Mouse (Mus musculus): ENCODE results near the gene Iqsec1.

The Iqsec1 gene

DNA sequence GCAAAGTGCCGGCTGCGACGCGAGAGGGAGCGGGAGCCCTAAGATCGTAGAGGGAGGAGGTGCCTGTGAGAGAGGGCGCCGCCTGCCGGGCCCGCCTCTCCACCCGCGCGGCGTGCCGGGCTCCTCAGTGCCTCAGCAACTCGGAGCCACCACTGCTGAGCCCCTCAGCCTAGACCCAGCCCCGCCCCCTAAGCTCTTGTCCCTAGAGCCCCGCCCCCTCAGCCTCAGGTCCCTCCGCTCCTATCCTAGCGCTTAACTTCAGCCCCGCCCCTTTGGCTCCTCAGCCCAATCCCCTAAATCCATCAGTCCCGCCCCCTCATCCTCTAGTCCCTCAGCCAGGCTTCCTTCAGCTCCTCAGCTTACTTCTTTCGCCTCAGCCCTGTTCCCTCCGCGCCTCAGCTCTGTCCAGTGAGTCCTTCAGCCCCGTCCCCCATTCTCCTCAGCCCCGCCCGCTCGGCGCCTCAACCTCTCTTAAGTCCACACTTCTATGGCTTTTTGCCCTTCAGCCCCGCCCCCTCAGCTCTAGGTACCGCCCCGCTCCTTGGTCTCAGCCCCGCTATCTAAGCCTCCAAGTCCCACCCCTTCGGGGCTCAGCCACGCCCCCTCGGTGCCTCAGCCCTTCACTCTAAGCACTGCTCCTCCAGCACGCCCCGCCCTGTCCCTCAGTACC, at the start of gene Iqsec1:
Iqsec1 (minus strand) TSS at position 38 of the 670 bp plus-strand sequence.
- peak; percentile 85 for DNase-seq

DNA sequence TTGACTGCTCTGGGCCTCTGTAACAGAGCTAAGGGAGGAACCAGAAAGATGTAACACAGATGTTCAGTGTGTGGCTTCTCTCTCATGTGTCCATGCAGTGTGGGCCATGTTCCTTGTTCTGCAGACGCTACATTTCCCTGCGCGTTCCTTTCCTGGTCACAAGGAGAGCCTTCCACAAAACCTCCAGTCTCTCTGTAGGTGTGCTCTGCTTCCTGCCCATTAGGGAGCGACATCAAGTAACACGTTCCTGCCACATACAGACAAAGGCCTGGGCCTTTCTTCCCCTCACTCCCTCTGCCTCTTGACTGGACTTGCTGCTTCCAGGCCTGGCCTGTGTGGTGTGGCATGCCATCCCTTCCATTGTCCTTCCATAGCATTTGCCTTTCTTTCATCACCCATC, 39.8 kb upstream of the Iqsec1 start:
- no peak for DNase-seq

DNA sequence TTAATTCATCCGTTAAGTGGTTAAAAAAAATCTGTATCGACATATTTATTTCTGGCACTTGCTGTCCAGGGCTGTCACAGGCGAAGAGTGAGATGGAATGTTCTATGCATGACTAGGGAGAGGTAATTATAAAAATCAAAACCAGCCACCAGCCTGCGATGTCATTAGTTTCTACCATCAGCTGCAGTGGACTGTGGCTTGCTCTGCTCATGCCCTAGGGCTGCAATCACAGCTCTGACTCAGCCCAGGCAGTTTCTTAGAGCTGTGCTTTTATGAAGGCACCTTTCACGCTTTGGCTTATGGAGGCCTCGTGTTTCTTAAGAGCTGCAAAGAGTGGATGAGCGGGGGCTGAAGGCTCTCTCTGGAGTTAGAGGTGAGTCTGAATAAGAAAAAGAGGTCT, 32.3 kb upstream of the Iqsec1 start:
- peak; percentile 33 for DNase-seq

DNA sequence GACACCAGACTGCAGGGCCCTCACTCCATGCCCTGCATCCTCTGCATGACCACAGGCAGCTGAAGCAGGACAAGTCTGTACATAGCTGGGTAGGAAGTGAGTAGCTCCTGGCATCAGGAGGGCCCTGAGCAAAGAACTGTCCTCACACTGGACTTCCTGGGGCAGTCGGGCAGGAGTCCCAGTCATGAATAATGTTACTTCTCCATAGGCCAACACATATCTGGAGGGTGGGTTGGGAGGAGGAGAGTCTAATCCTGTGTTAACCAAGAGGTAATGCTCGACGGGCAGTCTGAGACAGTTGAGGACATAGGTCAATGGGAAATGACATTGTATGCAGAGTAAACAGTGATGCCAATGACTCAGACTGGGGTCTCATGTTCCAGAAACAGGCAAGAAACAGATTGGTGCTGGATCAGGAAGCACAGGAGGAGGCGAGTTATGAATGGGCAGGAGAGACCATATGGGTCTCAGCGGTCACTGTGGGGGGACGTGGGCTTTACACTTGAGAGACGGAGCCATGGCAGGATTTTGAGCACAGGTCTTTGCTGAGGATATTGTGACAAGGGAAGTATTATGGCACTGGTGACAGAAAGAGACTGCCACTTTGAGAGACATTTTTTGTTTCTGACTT, 28.2 kb upstream of the Iqsec1 start:
- no peak for DNase-seq

DNA sequence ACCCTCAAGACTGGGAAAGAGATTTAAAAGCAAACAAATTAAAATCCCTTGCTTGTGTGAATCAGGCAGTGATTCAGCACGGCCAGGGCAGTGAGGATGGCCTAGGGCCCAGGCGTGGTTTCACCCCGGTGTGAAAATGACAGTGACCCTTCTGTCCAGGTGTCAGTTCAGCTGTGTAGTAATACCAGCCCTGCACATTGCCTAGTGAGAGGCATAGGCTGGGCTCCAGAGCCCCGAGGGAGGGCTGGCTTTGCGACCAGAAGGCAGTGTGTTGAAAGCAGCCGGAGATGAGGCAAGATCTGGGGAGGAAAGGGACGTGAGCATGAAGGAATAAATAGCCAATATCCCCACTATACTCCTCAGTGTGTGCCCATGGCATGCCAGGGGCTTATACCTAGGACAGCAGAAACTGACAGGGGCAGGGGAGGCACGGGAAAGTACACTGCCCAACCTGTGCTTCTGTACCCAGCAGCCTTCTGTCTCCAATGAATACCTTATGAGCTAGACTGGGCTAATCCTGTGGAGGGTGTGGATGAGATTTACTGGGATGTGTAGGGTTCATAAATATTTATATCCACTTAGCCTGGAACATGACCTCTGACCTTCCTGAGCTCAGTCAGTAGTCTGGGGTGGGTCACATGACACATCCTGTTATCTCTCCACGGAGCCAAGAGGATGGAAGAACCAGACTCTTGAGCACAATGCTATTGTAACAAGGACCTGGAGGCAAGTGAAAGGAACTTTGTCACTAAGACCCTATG, 25.9 kb upstream of the Iqsec1 start:
- DNase-seq, result no peak

DNA sequence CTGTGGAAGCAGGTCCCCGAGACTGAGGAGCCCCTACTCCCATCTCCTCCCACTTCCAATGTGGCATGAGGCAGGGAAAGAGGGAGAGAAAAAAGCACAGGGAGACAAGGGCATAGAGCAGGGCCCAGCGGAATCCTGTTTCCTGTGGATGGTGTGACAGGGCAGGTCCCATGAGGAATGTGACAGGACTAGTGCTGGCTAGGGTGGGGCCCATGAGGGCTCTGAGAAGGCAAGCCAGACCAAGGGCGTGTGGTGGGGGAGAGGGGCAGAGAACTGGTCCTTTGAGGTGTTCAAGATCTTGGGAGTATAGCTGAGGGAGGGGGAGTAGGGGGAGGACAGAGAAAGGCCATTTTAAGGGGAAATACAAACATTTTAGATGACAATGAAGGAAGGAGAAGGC, 24.0 kb upstream of the Iqsec1 start:
- no peak for DNase-seq

DNA sequence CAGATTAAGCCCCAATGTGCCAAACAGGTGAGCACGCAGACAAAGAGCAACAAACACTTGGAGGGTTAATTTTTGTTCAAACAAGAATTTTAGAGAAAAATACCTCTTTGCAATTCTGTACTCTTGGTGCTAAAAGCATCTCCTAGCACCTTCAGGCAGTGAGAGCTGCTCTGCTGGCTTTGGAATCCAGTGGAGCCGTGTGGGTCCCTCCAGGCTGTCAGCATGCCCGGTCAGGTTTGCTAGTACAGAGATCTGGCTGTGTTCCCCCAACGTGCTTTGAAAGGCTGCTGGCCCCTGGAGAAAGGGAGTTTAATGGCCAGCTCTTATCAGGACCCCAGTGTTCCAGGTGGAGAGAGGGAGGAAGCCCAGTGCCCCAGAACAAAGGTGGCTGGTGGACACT, 23.1 kb upstream of the Iqsec1 start:
- no peak for DNase-seq

DNA sequence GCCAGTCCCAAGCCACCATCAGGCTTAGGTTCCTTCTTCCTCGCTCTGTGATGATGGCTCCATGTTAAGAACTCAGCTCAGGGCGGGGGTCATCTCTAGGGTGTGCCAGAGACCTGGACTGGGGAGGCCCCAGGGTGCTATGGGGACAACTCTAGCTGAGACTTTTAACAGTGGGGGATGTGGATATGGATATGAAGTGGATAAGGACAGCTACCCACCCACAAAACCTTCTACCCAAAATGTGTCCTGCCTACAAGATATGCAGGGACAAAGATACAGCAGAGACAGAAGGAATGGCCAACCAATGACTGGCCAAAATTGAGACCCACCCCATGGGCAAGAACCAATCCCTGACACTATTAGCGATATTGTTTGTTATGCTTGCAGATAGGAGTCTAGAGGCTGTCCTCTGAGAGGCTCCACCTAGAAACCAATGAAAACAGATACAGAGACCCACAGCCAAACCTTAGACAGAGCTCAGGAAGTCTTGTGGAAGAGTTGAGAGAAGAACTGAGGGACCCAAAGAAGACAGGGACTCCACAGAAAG, 19.9 kb upstream of the Iqsec1 start:
- DNase-seq, result no peak

DNA sequence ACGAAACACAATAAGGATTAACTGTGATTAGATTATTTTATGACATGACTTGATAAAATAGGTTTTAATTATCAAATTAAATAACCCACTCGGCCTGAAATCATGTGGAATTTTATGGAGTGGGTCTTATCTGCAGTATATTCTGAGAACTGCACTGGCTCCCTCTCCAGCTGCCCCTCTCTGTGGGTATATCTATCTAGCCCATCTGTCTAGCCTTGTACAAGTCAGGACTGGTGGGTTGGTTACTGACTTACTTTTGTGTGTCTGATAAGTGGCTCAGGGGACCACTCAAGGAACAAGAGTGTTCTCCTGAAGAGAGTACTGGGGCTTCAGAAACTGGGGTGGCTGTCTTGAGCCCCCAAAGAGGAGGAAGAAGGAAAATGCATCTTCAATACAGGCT, 18.7 kb upstream of the Iqsec1 start:
- DNase-seq, result no peak

DNA sequence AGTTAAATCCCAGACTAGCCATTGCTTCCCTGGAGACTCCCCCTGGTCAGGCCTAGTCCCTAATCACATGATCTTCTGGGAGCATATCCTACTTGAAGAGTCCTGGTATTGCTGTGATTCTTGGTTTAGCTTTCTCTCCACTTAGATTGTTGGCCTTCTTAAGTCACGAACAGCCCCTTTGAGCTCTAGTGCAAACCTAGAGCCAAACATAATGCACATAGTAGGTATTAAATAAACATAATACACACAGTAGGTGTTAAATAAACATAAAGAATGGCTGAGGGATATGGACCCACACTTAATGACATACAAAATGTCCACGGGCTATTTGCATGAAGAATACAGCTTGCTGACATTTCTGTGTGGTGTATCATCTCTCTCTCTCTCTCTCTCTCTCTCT, 15.7 kb upstream of the Iqsec1 start:
- DNase-seq, result no peak

DNA sequence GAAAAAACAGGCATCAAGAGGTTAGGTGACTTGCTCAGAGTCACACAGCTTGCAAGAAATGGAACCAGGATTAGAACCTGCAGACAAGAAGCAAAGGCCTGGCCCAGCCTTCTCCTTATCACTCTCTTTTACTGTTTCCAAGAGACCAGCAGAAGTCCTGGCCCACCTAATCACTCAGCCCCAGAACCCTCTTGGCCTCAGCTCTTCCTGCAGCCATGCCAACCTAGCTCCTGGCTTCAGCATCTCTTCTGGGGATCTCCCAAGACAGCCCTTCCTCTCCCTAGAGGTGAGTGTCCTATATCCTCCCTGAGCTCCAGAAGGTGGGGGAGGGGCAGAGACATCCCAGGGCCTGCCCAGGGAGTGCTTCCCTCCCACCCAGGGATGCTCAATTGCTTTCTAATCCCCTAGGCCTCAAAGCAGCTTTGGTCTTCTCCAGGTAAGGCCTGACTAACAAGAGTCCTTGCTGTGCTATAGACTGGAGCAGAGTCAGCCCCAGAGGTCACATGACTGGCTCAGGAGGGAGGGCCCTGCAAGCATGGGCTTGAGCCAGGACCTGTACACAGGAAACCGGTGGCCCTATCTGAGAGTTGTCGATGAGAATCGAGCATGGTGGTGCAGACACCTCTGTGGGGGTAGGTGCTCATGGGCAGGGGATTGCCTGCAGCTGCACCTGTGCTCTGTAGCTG, 15.0 kb upstream of the Iqsec1 start:
- DNase-seq, result no peak

DNA sequence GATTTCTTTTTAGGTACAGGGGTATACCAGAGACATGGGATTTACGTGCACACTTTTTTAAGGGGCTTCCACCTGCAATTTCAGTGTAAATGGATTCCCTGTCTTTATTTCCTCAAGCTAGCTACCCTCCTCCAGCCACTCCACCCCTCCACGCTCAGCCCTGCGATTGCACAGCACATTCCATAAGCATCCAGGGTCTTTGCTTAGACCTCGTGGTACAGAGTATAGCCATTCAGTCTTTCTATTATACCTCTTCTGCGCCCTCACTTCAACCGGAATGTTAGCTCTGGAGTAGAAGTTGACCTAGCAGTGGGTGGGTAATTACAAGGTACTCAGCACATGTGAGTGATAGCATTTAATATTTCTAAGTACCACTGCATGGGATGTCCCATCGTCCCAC, 13.1 kb upstream of the Iqsec1 start:
- no peak for DNase-seq

DNA sequence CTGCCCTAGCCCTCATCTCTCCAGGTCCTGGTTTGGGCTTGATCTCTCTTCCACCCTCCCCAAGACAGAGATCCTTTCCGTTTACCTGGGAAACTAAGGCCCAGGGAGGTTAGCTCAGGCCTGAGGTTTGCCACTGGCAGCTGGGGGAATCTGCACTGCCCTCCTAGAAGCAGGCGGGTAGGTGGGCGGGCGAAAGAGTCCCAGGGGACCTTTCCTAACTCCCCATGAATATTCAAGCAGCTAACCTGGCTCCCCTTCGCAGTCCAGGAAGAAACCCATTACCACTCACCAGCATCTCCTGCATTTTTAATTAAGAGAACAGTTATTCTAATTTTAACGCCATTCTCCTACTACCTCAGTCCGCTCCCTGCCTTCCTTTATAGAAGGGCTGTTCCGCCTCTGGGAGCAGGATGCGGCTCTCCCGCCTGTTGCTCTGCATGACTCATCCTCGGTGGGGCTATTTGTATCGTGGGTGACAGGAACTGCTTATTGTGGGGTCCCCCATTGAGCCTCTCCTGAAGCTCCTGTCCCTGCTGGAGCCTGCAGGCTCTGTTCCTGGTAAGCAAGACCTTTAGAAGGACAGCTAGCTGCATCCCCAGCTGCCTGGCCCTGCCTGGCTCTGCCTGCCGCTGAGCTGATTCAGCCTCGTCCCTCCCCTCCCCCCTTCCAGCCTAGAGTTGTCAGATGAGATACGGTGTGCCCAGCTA, 12.5 kb upstream of the Iqsec1 start:
- no peak for DNase-seq

DNA sequence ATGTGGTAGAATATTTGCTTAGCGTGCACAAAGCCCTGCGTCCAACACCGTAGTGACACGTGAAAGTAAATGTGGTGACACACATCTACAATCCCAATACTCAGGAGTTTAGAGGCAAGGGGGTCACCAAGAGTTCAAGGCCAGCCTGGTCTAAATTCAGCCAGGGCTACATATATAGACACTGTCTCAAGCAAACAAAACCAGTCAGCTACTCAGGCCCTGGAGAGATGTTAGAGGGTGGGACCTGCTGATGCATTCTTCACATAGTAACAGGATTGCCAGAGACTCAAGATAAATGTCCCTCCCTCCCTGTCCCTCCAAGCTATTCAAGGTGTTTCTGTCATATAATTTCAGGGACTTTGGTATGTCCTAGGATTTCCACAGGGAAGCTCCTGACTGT, 10.7 kb upstream of the Iqsec1 start:
- DNase-seq, result no peak

DNA sequence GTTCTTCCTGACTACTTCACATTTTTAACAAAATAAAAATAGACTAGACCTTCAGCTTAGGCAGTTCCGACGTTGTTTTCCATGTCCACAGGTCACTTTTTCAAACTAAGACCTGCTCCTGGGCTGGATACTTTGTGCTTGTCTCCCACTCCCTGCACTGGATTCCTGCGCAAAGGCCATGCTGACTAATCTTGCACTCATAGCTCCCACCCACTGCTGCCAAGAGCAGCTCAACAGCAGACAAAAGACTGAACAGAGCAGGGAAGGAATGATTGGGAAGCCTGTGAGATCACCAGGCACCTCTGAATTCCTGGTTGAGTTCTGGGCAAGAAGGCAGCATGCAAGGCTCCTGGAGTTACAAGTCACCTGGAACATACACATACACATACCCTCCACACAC, 8.5 kb upstream of the Iqsec1 start:
- no peak for DNase-seq

DNA sequence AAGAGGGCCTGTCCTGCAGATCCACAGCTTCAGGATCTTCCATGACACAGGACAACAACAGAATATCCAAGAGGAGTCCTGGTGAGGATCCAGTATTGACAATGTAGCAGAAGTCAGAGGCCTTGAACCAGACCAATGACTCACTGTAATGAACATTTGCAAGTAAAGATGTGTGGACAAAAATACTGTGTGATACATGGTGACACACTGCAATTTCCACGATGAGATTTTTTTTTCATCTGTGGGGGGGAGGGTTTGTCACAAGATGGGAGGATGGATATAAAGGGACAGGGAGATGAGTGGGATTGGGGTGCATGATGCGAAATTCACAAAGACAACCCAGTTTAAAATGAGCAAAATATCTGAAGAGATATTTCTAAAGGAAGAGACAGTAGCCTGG, 7.7 kb upstream of the Iqsec1 start:
- no peak for DNase-seq

DNA sequence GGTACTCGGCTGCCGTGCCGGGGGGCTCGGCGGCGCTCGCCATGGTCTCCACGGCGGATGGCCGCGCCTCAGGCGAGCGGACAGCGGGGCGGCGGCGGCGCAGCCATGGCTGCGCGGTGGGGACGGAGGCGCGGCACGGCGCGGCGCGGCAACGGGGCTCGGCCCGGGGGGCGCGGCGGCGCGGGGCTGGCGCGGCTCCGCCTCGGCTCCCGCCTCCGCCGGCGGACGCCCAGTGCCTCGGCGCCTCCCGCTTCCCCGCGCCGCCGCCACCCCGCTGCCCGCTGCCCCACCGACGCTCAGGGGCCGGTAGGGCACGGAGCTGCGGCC, 223 bp downstream of the Iqsec1 start:
- DNase-seq, result no peak

DNA sequence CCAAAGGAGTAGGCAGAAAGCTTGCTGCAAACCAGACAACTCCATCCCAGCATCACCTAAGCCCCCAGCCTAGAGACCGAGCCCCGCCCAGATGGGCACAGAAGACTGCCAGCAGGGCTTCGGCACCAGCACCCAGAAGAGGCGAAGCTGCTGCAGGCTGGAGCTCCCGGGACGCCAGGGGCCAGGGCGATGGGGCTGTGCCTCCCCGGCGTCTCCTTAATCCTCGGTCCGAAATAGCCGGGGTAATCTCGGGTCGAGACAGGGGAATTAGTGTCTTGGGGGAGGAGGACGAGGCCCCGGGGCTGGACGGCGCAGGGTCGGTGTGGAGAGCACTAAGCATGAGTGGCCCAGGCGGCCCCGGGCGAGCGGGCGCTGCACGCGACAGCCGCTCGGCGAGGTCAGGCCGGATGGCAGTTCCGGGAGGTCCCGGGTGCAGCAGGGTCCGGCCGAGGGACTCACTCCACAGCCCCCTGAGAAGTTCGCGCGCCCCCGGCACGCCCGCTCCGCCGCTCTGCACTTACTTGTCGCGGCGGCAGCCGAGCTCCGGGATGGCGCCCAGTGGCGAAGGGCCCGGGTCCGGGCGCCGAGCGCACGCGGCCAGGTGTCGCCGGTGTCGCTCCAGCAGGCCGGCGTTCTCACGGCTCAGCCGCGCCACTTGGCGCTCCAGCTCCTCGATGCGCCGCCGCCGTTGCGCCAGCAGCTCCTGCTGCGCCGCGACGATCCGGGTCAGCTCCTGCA, 755 bp downstream of the Iqsec1 start:
- no peak for DNase-seq

DNA sequence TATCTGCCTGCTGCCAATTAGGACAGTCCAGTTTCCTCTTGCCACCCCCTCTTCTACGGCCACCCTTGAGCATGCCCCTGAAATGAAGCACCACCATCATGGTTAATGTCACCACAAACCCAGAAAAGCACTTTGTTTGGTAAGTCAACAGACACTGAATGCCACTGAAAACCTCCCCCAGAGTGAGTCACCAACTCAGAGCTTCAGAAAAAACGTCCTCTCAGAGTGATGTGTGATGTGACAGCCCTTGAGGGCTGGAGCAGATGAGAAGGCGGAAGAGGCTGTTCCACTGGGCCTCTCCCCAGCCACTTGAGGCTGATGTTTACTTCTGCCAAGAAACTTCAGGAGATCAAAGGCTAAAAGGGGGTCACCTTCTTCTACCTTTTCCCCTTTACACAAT, 4.4 kb downstream of the Iqsec1 start:
- no peak for DNase-seq

DNA sequence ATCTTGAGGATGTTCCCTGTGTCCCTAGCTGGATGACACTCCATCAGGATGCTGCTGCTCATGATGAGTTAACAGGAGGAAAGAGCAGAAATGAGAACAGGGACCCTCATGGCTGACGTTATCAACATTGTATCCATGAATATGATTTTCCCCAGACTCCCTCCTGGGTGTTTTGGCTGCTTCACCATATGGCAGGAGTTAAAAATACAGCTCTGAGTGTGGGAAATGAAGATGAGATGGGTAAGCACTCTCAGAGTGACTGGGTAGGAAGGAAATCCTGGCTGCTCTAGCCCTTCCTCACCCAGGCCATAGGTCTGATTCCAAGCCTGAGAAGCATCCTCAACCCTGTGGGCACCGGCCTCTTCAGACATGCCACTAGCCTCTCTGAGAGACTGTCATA, 14.2 kb downstream of the Iqsec1 start:
- no peak for DNase-seq

DNA sequence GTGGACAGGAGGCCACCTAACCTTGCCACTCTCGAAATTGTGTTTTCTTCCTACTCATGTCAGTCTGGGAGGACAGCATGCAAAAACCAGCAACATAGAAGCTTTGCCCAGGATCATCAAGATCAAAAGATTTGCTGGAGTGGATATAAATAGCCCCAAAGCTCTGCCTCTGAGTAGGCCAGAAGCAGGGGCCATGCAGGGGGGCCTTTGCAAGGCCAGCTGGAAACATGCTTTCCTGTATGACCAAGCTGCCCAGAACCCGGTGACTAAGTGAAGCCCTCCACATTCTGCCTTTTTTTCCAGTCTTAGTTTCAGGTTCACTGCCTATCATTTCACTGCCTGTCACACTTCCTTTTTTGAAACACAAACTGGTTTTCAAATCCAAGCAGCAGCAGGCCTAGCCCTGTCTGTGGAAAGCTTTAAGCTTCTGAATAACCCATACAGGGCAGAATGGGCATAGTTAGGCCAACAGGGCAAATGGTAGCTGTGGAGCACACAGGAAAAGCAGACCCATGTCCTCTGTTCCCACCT, 19.1 kb downstream of the Iqsec1 start:
- no peak for DNase-seq

DNA sequence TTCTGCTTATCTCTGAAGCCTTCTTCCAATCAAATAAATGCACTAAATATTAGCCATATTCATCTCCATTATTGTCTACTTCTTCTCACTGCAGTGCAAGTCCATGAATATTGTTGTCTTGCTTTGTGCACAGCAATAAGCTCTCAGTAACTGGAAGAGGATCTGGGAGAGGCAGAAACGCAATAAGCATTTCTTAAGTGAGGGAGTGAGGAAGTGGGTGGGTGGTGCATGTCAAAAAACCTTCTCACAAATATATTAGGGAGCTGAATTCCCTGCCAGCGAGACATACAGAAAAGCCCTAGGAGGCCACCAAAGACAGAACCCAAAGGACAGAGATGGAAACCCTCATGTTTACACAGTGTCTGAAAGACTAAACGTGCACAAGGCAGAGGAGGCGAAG, 35.1 kb downstream of the Iqsec1 start:
- no peak for DNase-seq

Measured in kidney, adult 11 months (tissue).